Mouse (Mus musculus): ENCODE measurements around the gene Sec22b. TPM values are rescaled to one million over a fixed set of nuclear protein-coding genes. Genes with fewer than 3 reads are reported as not detected.

The Sec22b gene
- total RNA-seq, 2 experiments from 2014 or later = 111 to 140 TPM

Other genes with a start within 250 kb of the Sec22b start
- gene Prkab2, start 243.0 kb upstream of the Sec22b start, total RNA-seq (2021) = 10 to 100 TPM in 1 of 2 experiments, 1 to 10 TPM in 1; 7.5 to 10.5 TPM
- gene Gm17651, start 226.5 kb upstream of the Sec22b start, total RNA-seq (2021) = not detected
- gene Pde4dip, start 12.5 kb upstream of the Sec22b start, total RNA-seq (2021) = 10 to 100 TPM; 25.3 to 28.1 TPM
- 10 to 100 TPM; 66.1 to 76.2 TPM for gene Notch2, start 112.3 kb downstream of the Sec22b start, total RNA-seq (2021)